Mouse (Mus musculus): ENCODE results near the gene Gm11639.

DNA sequence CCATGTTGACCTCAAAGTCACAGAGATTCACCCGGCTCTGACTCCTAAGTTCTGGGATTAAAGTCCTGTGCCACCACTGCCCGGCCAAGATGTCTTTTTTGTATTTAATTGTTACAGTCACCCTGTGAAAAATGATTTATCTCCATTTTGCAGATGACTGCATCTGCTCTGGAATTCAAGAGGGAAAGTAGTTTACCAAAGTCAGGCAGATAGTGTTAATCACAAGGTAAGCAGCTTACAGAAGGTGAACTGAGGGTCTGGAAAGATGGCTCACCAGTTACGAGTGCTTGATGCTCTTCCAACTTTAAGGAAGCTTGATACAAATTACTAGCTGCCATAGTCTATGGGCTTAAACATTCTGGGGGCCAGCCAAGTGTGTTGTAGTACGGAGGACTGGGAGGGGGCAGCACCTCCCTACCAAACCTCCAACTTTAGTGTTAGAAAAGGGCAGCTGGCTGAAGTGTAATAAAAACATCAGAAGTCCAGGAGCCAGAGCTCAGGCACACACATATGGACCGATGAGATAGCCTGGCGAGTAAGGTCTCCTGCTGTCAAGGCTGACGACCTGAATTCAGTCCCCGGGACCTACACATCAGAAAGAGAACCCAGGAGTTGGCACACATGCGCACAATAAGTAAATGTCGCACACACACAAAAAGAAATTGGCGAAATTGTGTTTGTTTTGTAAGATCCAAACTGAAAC, 459.2 kb downstream of the Gm11639 start:
- TF ChIP-seq CTCF (IDR thresholded peaks at IDR 0.05; ENCODE audit: low read depth), result no peak; the same call in 1 of the 2 replicates
- no peak for TF ChIP-seq EP300 (IDR thresholded peaks at IDR 0.05; ENCODE audit: low read depth)

All from liver, postnatal 0 days (tissue).